Mouse (Mus musculus) heart, adult 8-10 months (tissue): ENCODE measurements around the gene Sidt1. TPM values are rescaled to one million over a fixed set of nuclear protein-coding genes. Genes with fewer than 3 reads are reported as not detected.

Source experiments
- total RNA-seq, 4 experiments: library from RNA; stranded (reverse); gene quantifications; 2 replicates each; pipeline ENCODE4 v1.2.4; 2022

The Sidt1 gene
- total RNA-seq, 4 experiments from 2014 or later: 0.37 to 0.49 (median 0.41) TPM

Other genes with a start within 250 kb of the Sidt1 start
- 10 to 100 TPM; 20.2 to 26.2 (median 24.9) TPM for gene Atp6v1a, start 193.5 kb downstream of the Sidt1 start, total RNA-seq
- 10 to 100 TPM; 54.3 to 58.7 (median 55.4) TPM for gene Naa50, start 193.4 kb downstream of the Sidt1 start, total RNA-seq
- 10 to 100 TPM; 15.6 to 22.2 (median 17.3) TPM for gene Usf3, start 159.9 kb downstream of the Sidt1 start, total RNA-seq
- 10 to 100 TPM in 1 of 4 experiments, 1 to 10 TPM in 3; 6.5 to 10.2 (median 9.0) TPM for gene Spice1, start 13.9 kb upstream of the Sidt1 start, total RNA-seq
- not detected for gene Cfap44, start 61.6 kb upstream of the Sidt1 start, total RNA-seq
- 1 to 10 TPM; 3.5 to 4.0 (median 3.8) TPM for gene Boc, start 225.7 kb upstream of the Sidt1 start, total RNA-seq